In the genomic region with DNA sequence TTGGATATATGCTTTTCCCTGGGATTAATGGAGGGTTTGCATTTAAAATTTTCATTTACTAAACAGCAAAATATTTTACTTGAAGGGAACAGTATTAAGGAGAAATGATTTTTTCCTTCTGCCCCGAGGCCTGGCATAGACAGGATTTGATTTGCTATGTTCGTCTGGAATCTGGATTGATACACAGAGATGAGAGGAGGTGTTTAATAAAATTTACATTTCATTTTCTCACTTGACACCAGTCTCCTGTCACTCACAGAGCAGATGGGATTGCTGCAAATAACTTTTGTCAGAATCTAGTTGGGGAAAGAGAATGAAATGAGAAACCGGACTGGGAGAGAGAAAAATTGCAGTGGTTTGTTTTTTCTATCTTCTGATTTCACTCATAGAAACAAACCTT, we compare ENCODE assay signal across 23 mouse cellular contexts.
"Had no signal": no experiment of that assay in that cellular context is flagged by ENCODE, and none has a peak within 500 bp of the region (broad histone marks: within the 10 kb centered on the region; RNA-seq: fewer than 3 reads in every experiment).

No protein-coding gene starts in this region.

- ATAC-seq: midbrain, embryonic 13.5 days had no signal

- H3K4me3 ChIP-seq: limb, embryonic 12.5 days; limb, embryonic 15.5 days; lung, embryonic 15.5 days; megakaryocyte, embryonic 14.5 days; midbrain, embryonic 10.5 days; midbrain, embryonic 13.5 days; neural tube, embryonic 12.5 days; neural tube, embryonic 15.5 days had no signal

- H3K4me1 ChIP-seq: limb, embryonic 12.5 days; limb, embryonic 15.5 days; lung, embryonic 15.5 days; megakaryocyte, embryonic 14.5 days; midbrain, embryonic 10.5 days; midbrain, embryonic 13.5 days; neural tube, embryonic 12.5 days; neural tube, embryonic 15.5 days had no signal

- H3K27ac ChIP-seq: limb, embryonic 12.5 days; limb, embryonic 15.5 days; liver, embryonic 14.5 days; lung, embryonic 15.5 days; midbrain, embryonic 10.5 days; midbrain, embryonic 13.5 days; neural tube, embryonic 12.5 days; neural tube, embryonic 15.5 days; stomach, postnatal 0 days had no signal

- H3K4me2 ChIP-seq: limb, embryonic 12.5 days; limb, embryonic 15.5 days; liver, embryonic 11.5 days; lung, embryonic 15.5 days; midbrain, embryonic 13.5 days; neural tube, embryonic 12.5 days; neural tube, embryonic 15.5 days had no signal

- H3K9me3 ChIP-seq: limb, embryonic 12.5 days; limb, embryonic 15.5 days; lung, embryonic 15.5 days; megakaryocyte, embryonic 14.5 days; midbrain, embryonic 10.5 days; midbrain, embryonic 13.5 days; neural tube, embryonic 12.5 days; neural tube, embryonic 15.5 days had no signal

- DNase-seq: kidney, adult 11 months; kidney, adult 8-10 months; kidney, postnatal 14 days; kidney, postnatal 4 days; left cerebral cortex, postnatal 4 days; lung, adult 18-20 months; lung, postnatal 10 days; lung, postnatal 36 days; right cerebral cortex, adult 18-20 months; right cerebral cortex, postnatal 14 days; right cerebral cortex, postnatal 4 days; thymus, postnatal 25 days had no signal

- H3K9ac ChIP-seq: limb, embryonic 12.5 days; limb, embryonic 15.5 days; liver, embryonic 14.5 days; lung, embryonic 15.5 days; midbrain, embryonic 13.5 days; neural tube, embryonic 12.5 days; neural tube, embryonic 15.5 days had no signal

- H3K36me3 ChIP-seq: limb, embryonic 12.5 days; limb, embryonic 15.5 days; lung, embryonic 15.5 days; midbrain, embryonic 10.5 days; midbrain, embryonic 13.5 days; neural tube, embryonic 12.5 days; neural tube, embryonic 15.5 days had no signal

- H3K27me3 ChIP-seq: limb, embryonic 12.5 days; limb, embryonic 15.5 days; lung, embryonic 15.5 days; megakaryocyte, embryonic 14.5 days; midbrain, embryonic 13.5 days; neural tube, embryonic 12.5 days; neural tube, embryonic 15.5 days had no signal
